Mouse (Mus musculus): Measurements from ENCODE around the gene Cx3cr1. TPM values are rescaled to one million over a fixed set of nuclear protein-coding genes. Genes with fewer than 3 reads are reported as not detected.

The Cx3cr1 gene
- polyA plus RNA-seq, 1 experiment = not detected

DNA sequence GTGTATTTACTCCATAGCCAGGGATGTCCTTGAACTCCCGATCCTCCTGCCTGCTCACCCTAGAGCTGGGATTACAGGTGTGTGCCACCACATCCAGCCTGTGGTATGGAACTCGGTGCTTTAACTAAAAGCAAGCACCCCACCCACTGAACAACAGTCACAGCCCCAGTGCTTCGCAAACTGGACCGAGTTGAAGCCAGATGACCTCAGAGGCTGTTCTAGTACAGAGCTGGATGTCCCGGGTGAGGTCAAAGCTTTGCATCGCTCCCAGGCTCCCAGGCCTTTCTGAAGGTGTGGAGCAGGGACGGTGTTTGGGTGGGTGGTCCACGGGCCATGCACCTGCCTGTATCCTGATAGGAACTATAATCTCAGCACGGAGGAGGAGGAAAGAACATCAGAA is 118.3 kb downstream of the Cx3cr1 start:
- H3ac ChIP-seq (ENCODE audit: control insufficient read depth, insufficient read length) = no peak overlapping the region
- no peaks in the 10 kb centered on the region for H3K79me2 ChIP-seq (ENCODE audit: control insufficient read depth, insufficient read depth)
- TF ChIP-seq TCF12 (IDR thresholded peaks at IDR 0.05; ENCODE audit: insufficient read depth, poor library complexity, severe bottlenecking) (no peak), REST (IDR thresholded peaks at IDR 0.05; ENCODE audit: insufficient read depth, insufficient read length) (no peak), SRF (IDR thresholded peaks at IDR 0.05; ENCODE audit: control insufficient read depth, insufficient read length, low read depth) (no peak), CEBPB (IDR thresholded peaks at IDR 0.05; ENCODE audit: insufficient read depth, poor library complexity, severe bottlenecking) (no peak)
- H3K4me3 ChIP-seq = no peak overlapping the region
- no peaks in the 10 kb centered on the region for H3K36me3 ChIP-seq (ENCODE audit: control insufficient read depth, insufficient read depth)
- H3K27me3 ChIP-seq (ENCODE audit: control insufficient read depth, insufficient read depth, insufficient read length) = peaks cover 10% of the 10 kb centered on the region
- H3K4me2 ChIP-seq (ENCODE audit: low read depth) = no peak overlapping the region

GRCm38 (mm10) chr9:119950434-119950833 is 119.2 kb downstream of the Cx3cr1 start:
- H3K4me2 ChIP-seq (ENCODE audit: low read depth) = no peak overlapping the region
- TF ChIP-seq SRF (IDR thresholded peaks at IDR 0.05; ENCODE audit: control insufficient read depth, insufficient read length, low read depth) (no peak), MYOG (IDR thresholded peaks at IDR 0.05; ENCODE audit: control insufficient read depth in 1 of 3, insufficient read depth in 1 of 3, insufficient read length in 2 of 3, low read depth in 2 of 3) (no peak), MYOD1 (IDR thresholded peaks at IDR 0.05; ENCODE audit: control insufficient read depth in 1 of 3, insufficient read length in 2 of 3, low read depth in 2 of 3) (no peak), CEBPB (IDR thresholded peaks at IDR 0.05; ENCODE audit: insufficient read depth, poor library complexity, severe bottlenecking) (no peak), POLR2A (IDR thresholded peaks at IDR 0.05; ENCODE audit: insufficient read length, low read depth) (no peak), TCF12 (IDR thresholded peaks at IDR 0.05; ENCODE audit: insufficient read depth, poor library complexity, severe bottlenecking) (no peak), POLR2AphosphoS2 (IDR thresholded peaks at IDR 0.05; ENCODE audit: insufficient read length, low read depth) (no peak), REST (IDR thresholded peaks at IDR 0.05; ENCODE audit: insufficient read depth, insufficient read length) (no peak), MAX (IDR thresholded peaks at IDR 0.05; ENCODE audit: low read depth) (no peak), TCF3 (IDR thresholded peaks at IDR 0.05; ENCODE audit: insufficient read length, low read depth) (no peak), USF1 (IDR thresholded peaks at IDR 0.05; ENCODE audit: low read depth) (no peak), E2F4 (IDR thresholded peaks at IDR 0.05; ENCODE audit: insufficient read depth) (no peak)
- H3ac ChIP-seq (ENCODE audit: control insufficient read depth, insufficient read length) = no peak overlapping the region
- H3K36me3 ChIP-seq (ENCODE audit: control insufficient read depth, insufficient read depth) = no peaks in the 10 kb centered on the region
- H3K27me3 ChIP-seq (ENCODE audit: control insufficient read depth, insufficient read depth, insufficient read length) = peaks cover 11% of the 10 kb centered on the region
- H3K4me3 ChIP-seq = no peak overlapping the region
- H3K79me2 ChIP-seq (ENCODE audit: control insufficient read depth, insufficient read depth) = no peaks in the 10 kb centered on the region

DNA sequence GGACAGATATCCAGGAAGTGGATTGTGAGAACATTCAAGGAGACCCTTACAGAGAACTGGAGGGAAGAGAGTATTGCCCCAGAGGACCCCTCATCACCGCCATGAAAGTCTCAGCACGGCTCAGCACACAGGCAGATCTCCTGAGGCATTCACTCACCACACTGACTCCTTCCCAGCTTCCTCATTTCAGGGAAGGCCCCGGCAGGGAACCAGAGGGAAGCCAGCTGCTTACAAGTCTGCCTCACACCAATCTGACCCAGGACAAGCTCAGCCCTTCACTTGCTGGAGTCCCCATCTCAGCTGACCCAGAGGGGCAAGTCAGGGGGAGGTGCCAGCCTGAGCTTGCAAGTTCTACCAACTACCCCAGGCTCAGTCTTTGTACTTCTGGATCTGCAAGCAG is 120.9 kb downstream of the Cx3cr1 start:
- peaks cover 11% of the 10 kb centered on the region for H3K27me3 ChIP-seq (ENCODE audit: control insufficient read depth, insufficient read depth, insufficient read length)
- no peak overlapping the region for H3ac ChIP-seq (ENCODE audit: control insufficient read depth, insufficient read length)
- H3K79me2 ChIP-seq (ENCODE audit: control insufficient read depth, insufficient read depth) = no peaks in the 10 kb centered on the region
- TF ChIP-seq POLR2A (IDR thresholded peaks at IDR 0.05; ENCODE audit: insufficient read length, low read depth) (no peak), SRF (IDR thresholded peaks at IDR 0.05; ENCODE audit: control insufficient read depth, insufficient read length, low read depth) (no peak), TCF12 (IDR thresholded peaks at IDR 0.05; ENCODE audit: insufficient read depth, poor library complexity, severe bottlenecking) (no peak), MYOG (IDR thresholded peaks at IDR 0.05; ENCODE audit: control insufficient read depth in 1 of 3, insufficient read depth in 1 of 3, insufficient read length in 2 of 3, low read depth in 2 of 3) (no peak), MAX (IDR thresholded peaks at IDR 0.05; ENCODE audit: low read depth) (no peak), REST (IDR thresholded peaks at IDR 0.05; ENCODE audit: insufficient read depth, insufficient read length) (no peak), CEBPB (IDR thresholded peaks at IDR 0.05; ENCODE audit: insufficient read depth, poor library complexity, severe bottlenecking) (no peak), MYOD1 (IDR thresholded peaks at IDR 0.05; ENCODE audit: control insufficient read depth in 1 of 3, insufficient read length in 2 of 3, low read depth in 2 of 3) (no peak), POLR2AphosphoS2 (IDR thresholded peaks at IDR 0.05; ENCODE audit: insufficient read length, low read depth) (no peak), E2F4 (IDR thresholded peaks at IDR 0.05; ENCODE audit: insufficient read depth) (no peak)
- H3K4me2 ChIP-seq (ENCODE audit: low read depth) = no peak overlapping the region
- H3K4me3 ChIP-seq = no peak overlapping the region
- no peaks in the 10 kb centered on the region for H3K36me3 ChIP-seq (ENCODE audit: control insufficient read depth, insufficient read depth)

DNA sequence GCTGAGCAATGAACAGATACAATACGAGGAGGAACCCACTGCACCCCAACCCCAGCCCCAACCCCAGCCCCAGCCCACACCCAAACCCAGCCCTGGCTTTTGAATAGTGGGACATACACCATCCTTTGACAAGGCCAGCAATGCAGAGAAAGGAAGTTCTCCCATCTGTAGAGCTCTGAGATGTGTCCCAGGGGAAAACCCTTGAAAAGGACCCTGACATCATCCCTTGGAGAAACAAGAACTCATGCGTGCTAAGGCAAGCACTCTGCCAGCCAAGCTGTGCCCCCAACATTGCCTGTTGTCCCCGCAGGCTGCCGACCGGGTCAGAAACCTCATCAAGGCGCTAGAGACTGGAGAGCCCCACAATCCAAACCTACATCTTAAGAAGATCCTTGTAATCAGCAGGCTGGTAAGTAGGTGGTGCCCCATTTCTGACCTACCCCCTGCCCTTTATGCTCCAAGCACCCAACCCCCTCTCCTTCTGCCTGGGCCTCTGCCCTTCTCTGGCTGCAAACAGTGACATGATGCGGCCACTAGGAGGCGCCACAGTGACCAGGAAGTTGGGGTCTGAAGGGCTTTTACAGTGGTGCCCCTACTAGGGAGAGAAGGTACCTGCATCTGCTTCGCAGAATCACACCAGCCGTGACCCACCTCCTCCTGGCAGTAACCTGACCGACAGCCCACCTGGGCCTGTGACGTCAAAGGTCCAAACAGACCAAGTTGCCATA is 124.3 kb downstream of the Cx3cr1 start:
- H3K4me3 ChIP-seq = no peak overlapping the region
- no peaks in the 10 kb centered on the region for H3K36me3 ChIP-seq (ENCODE audit: control insufficient read depth, insufficient read depth)
- H3K27me3 ChIP-seq (ENCODE audit: control insufficient read depth, insufficient read depth, insufficient read length) = peaks cover 11% of the 10 kb centered on the region
- H3K4me2 ChIP-seq (ENCODE audit: low read depth) = no peak overlapping the region
- no peak overlapping the region for H3ac ChIP-seq (ENCODE audit: control insufficient read depth, insufficient read length)
- no peak for TF ChIP-seq USF1 (IDR thresholded peaks at IDR 0.05; ENCODE audit: low read depth)
- no peak for TF ChIP-seq POLR2AphosphoS2 (IDR thresholded peaks at IDR 0.05; ENCODE audit: insufficient read length, low read depth)
- TF ChIP-seq TCF12 (IDR thresholded peaks at IDR 0.05; ENCODE audit: insufficient read depth, poor library complexity, severe bottlenecking) = no peak
- no peak for TF ChIP-seq MYOG (IDR thresholded peaks at IDR 0.05; ENCODE audit: control insufficient read depth in 1 of 3, insufficient read depth in 1 of 3, insufficient read length in 2 of 3, low read depth in 2 of 3)
- TF ChIP-seq MYOD1 (IDR thresholded peaks at IDR 0.05; ENCODE audit: control insufficient read depth in 1 of 3, insufficient read length in 2 of 3, low read depth in 2 of 3) = no peak
- no peak for TF ChIP-seq SRF (IDR thresholded peaks at IDR 0.05; ENCODE audit: control insufficient read depth, insufficient read length, low read depth)
- no peak for TF ChIP-seq POLR2A (IDR thresholded peaks at IDR 0.05; ENCODE audit: insufficient read length, low read depth)
- no peak for TF ChIP-seq REST (IDR thresholded peaks at IDR 0.05; ENCODE audit: insufficient read depth, insufficient read length)
- no peak for TF ChIP-seq E2F4 (IDR thresholded peaks at IDR 0.05; ENCODE audit: insufficient read depth)
- TF ChIP-seq MAX (IDR thresholded peaks at IDR 0.05; ENCODE audit: low read depth) = no peak
- TF ChIP-seq TCF3 (IDR thresholded peaks at IDR 0.05; ENCODE audit: insufficient read length, low read depth) = no peak
- no peak for TF ChIP-seq CEBPB (IDR thresholded peaks at IDR 0.05; ENCODE audit: insufficient read depth, poor library complexity, severe bottlenecking)
- H3K79me2 ChIP-seq (ENCODE audit: control insufficient read depth, insufficient read depth) = no peaks in the 10 kb centered on the region
